Mouse (Mus musculus): ENCODE measurements around the gene Abhd11.
A peak's percentile ranks its signal among the peaks of the same experiment; 100 is the strongest.
"Not testable (repeated sequence)": the region's sequence is repeated elsewhere in the genome, so short reads cannot be mapped to it uniquely, and the experiment has no call there.

Abhd11 gene

DNA sequence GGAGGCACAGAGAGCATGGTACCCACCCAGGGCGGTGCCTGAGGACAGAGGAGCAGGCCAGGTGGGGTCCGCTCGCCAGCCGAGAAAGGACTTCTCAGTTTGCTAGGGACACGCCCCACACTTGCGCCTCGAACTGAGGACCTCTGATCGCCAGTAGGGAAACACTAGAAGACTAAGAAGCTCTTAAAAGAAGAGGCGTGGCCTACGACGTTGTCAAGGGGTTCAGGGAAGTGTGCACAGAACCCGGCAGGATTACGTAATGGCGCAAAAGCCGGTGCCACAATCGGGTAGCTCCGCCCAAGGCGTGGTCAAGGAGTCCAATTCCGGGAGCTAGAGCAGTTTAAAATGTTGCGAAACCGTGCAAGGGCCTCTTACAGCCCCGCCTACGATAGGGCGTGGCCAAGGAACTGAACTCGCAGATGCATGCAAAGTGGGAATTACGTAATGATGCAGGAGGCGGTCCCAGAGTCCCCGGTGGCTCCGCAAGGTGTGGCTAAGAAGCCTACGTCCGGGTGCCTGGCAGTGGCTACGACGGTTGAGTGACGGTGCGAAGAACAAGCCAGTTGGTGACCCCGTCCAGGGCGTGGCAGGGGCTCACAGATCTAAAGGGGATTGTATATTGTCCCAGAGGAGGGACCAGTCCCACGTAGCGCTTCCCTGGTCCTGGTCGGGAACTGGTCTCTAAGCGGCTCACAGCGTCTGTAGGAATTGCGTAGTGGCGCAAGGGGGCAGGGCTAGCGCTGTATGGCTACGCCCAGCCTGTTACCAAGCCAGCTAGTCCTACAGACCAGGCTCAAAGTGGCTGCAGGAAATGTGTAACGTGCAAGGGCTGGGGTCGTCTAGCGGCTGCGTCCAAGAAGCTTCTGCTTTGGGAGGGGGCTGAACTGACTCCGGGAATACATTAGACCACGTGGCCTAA is at the start of gene Abhd11:
Gene Abhd11, plus strand, starts transcription at position 482 of the 919 bp plus-strand sequence.
- peak; percentile 95 to 96 for DNase-seq (ENCODE audit: low read depth in 2 of 2, low spot score in 2 of 2)

DNA sequence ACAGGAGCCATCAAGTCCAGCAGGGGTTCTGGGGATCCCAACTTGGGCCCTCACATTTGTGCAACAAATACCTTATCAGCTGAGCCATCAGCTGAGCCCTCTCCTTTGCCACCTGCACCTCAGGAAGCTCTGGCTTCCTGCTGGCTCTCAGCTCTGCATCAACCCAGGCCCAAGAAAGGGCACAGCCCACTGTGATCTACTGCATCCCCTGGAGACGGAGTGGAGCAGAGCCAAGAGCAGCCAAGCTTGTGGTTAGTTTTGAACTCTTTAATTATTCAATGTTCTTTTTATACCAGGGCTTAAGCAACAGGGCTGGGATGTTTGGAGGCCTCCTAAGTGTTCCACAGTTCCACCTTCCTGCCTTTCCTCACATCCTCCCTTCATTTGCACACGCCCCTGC is 48.5 kb upstream of the Abhd11 start:
- DNase-seq (ENCODE audit: low read depth in 2 of 2, low spot score in 2 of 2), result no peak

DNA sequence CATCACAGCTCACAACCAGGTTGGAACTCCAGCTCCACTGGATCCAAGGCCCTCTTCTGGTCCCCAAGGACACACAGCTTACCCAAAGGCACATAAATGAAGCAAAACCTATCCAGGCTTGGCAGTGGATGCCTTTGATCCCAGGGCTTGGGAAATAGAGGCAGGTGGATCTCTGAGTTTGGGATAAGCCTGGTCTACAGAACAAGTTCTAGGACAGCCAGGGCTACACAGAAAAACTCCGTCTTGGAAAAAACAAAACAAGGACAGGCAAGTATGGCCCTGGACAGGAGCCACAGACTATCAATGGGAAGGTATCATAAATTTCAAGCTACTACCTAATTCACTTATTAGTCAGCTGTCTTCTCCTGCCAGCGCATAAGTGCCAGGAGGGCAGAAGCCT is 47.4 kb upstream of the Abhd11 start:
- DNase-seq (ENCODE audit: low read depth in 2 of 2, low spot score in 2 of 2), result no peak

DNA sequence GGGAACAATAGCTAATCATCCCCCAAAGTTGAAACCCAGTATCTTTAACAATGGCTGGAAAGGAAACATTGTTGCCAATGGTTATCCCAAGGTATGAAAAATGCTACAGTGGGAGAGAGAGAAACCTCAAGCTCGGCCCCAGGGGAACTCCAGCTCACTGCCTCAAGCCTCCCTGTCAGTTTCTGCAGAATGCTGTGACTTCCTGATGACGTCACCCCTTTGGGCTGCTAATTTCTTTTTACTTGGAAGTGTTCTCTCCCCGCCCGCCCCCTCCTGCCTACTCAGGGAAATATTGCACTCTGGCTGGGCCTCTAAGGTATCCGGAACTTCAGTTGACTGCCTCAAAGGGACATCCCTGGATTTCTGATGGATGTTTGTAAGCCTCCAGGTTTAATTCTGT is 45.4 kb upstream of the Abhd11 start:
- DNase-seq (ENCODE audit: low read depth in 2 of 2, low spot score in 2 of 2), result no peak

DNA sequence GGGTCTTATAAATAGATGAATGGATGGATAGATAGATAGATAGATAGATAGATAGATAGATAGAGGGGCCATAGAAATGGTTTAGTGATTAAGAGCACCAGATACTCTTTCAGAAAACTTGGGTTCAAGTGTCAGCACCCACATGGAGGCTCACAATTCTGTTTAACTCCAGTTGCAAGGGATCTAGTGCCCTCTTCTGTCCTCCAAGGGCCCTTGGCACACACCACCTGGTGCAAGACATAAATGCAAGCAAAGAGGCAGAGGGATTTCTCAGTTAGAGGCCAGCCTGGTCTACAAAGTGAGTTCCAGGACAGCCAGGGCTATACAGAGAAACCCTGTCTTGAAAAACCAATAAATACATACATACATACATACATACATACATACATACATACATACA is 44.3 kb upstream of the Abhd11 start:
- not testable (repeated sequence) for DNase-seq (ENCODE audit: low read depth in 2 of 2, low spot score in 2 of 2)

DNA sequence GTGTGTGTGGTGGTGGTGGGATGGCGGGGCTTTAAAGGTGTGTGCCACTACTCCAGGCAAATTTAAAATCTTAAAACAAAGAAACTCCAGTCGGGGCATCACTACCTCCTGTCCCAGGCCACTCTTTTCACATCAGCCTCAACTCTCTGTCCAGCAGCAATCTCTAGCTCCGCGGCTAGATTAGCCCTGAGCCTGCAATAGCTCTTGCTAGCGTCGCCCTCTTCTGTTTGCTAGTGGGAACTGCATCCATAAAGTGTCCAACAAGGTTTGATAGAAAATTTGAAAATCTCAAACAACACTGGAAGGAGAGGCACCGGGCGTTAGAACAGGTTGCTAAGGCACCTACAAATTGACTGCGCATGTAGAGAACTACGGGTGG is 43.5 kb upstream of the Abhd11 start:
- peak; percentile 60 to 71 for DNase-seq (ENCODE audit: low read depth in 2 of 2, low spot score in 2 of 2)

DNA sequence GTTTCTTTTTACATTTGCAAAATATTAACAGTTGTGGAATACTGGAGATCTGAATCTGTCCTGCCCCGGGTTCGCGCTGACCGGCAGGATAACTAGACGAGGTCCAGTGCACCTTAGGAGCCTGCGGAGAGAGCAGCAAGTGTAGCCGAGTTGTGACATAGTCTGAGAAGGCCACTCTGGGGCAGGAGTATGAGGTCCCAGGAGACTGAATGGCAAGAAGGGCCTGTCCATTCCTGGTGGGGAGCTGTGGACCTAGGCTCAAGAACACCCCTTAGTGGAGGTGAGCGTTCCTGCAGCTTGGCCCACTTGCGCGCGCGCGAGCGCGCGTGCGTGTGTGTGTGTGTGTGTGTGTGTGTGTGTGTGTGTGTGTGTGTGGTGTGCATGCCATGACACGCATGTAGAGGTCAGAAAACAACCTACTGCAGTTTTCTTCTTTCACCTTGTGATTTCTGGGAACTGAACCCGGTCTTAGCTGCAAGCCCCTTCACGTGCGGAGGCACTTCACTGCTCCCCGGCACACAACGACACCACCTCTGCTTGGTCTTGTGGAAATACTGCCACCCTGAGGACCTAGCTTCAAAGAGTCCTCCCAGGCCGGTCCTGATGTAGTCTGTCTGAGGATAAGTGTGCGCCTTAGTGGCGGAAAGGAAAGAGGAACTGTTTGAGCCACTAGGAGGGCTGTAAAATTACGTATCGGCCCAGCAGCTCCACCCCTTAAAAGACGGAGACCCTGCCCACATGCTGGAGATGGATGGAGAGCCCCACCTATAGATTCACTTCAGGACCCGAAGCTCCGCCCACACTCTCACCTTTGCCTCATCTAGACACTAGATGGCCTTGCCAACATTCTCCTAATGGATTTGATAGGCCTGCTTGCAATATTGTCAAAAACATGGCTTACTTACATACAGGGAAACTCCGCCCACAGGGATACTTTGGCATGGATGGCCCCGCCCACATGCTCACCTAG is 42.8 kb upstream of the Abhd11 start:
- peak; percentile 33 to 43 for DNase-seq (ENCODE audit: low read depth in 2 of 2, low spot score in 2 of 2)

DNA sequence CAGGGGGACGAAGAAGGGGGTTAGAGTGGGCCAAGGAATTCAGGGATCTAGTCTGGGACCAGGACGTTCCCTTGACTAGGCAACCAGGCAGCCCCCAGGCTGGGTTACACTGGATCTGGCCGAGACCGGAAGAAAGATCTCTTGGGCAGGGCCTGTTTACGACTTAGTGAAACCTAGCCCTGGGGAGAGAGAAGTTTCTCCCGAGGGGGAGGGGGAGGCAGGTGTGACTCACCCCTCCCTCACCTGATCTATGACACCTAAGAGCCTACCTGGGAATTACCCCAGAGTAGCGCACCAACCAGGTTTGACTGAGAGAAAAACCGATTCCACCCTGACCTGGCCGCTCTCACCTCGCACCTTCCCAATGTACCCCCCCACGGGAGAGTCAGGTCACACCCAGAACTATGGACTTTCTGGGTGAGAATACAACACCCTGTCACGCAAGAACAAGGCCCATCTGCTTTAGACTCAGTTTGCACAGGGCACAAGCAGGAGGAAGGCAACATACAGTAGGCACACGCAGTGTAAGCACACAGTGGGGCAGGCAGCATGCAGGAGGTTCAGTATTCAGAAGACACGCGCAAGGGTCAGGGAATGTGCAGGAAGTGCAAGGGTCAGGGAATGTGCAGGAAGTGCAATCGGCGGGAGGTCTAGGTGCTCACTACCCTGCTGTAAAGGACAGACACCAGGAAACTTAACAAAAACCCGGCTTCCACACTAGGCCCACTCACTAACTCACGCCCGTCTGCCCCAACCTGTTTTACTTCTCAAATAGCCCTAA is 41.6 kb upstream of the Abhd11 start:
- DNase-seq (ENCODE audit: low read depth in 2 of 2, low spot score in 2 of 2), result no peak

DNA sequence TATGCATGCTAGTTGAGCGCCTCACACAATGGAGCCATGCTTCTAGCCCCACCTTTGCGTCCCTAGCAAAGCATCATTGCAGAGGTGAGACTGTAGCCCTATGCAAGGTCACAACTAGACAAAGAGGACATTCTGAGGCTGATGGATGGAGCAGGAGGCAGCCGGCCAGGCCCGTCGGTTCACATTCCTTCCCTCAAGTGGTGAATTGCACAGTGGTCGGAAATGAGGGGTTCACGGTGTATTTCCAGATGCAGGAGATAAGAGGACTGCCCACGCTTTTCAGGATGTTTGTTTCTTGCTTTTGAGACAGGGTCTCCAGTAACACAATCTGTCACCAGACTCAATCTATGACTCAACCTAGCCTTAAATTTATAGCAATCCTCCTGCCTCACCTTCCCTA is 38.3 kb upstream of the Abhd11 start:
- DNase-seq (ENCODE audit: low read depth in 2 of 2, low spot score in 2 of 2), result no peak

DNA sequence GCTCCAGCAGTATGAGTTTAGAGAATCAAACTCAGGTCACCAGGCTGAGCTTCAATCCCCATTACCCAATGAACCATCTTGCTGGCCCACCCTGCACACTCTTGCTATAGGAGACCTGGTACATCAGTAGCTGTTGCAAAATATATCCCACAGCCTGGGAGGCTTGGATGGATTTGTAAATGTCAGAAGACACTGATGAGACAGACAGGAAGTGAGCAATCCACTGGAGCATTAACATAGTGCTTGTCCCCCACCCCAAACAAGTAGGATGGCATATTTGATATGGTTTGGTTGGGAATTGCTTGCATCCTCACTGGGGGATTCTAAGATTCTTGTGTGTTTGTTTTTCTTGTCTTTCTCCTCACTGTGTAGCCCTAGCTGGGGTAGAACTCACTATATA is 35.9 kb upstream of the Abhd11 start:
- DNase-seq (ENCODE audit: low read depth in 2 of 2, low spot score in 2 of 2), result no peak

DNA sequence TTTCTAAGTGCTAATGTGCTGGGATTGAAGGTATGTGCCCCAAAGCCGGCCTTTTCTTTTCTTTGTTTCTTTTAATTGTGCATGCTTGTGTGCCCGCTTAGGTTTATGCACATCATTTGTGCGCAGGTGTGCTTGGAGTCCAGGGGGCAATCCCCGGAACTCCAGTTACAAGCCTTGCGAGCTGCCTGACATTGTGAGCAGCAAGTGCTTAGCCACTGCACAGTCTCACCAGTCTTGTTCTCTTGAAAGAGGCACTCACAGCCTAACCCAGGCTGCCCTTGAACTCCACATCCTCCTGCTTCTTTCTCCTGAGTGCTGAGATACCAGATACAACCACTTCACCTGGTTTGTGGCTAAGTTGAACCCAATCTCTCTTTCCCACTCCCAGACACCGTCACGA is 35.4 kb upstream of the Abhd11 start:
- DNase-seq (ENCODE audit: low read depth in 2 of 2, low spot score in 2 of 2), result no peak

DNA sequence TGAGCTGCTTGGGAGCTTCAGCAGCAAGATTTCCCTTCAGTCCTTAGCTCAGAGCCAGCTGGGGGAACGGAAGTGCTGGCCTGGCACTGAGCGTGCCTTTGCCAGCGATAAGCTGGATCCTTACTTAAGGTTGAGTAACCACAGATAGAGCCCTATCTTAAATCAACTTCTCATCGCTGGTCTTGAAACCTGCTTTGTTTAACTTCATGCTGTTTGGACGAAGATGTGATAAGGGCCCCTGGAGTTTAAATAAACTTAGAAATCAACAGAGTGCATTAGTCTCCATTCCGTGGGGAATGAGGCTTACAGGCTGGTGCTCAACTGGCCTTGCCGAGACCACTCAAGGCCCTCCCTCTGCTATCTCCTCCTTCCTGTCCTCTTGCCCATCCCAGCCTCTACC is 34.7 kb upstream of the Abhd11 start:
- DNase-seq (ENCODE audit: low read depth in 2 of 2, low spot score in 2 of 2), result no peak

DNA sequence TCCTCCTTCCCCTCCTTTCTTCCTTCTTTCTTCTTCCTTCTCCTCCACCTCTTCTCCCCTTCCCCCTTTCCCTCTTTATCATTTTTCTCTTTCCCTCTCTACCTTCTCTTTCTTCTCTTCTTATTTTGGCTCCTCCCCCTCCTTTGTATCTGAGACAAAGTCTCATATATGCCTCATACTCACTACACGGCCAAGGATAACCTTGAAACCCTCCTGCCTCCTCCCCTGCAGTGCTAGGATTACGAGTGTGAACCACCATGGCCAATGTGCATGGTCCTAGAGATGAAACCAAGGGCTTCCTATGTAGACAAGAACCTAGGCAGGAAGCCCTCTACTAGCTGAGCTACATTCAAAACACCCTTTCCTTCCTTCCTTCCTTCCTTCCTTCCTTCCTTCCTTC is 34.0 kb upstream of the Abhd11 start:
- no peak for DNase-seq (ENCODE audit: low read depth in 2 of 2, low spot score in 2 of 2)

DNA sequence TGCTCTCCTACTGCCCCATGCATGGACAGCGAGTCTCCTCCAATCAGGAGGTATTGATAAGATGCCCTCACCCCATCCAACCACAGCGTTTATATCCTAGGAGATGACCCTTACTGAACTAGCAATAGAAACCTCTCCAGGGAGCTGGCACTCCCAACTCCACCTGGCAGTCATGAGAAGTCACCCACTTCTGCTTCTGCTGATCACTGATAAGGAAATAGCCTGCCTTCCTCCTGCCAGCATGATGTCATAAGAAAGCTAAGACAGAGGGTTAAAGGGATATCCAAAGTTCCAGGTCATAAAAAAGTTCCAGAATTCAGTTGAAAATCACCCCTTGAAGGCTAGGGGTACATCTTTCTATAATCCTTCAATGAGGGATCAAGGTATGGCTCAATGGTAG is 32.8 kb upstream of the Abhd11 start:
- no peak for DNase-seq (ENCODE audit: low read depth in 2 of 2, low spot score in 2 of 2)

DNA sequence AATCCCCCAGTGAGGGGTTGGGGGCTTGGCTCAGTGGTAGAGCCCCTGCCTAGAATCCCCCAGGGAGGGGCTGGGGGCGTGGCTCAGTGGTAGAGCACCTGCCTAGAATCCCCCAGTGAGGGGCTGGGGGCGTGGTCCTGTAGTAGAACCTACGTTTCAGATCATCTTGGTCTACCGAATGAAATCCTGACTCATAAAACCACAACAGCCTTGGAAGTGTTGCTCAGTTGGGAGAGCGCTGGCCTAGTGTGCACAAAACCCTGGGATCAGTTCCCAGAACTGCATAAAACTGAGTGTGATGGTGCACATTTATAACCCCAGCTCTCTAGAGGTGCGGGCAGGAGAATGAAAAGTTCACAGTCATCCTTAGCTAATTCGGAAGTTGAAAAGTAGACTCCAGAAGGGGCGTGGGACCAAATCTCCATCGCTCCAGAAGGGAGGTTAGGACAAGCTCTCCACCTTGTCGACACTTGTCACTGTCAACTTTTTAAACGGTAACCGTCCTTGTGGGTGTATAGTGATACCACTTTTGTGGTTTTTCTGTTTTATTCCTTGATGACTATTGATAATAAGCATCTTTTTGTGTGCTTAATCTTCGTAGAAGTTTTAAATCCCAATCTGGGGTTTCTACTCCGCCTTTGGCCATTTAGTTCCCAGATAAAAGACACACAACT is 32.2 kb upstream of the Abhd11 start:
- no peak for DNase-seq (ENCODE audit: low read depth in 2 of 2, low spot score in 2 of 2)

DNA sequence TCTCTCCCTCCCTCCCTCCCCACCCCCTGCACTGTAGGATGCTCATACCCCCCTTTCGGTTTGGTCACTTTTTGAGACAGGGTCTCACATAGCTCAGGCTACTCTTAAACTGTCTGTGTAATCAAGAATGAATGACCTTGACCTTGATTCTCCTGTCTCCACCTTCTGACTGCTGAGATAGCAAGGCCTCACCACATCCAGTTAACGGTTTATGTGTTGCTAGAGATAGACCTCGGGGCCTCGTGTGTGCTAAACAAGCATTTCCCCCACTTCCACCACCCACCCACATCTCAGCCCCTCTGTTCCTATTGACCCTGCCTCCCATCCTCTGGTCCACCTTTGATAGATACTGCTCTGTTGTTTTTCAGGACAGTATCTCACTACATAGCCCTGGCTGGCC is 31.1 kb upstream of the Abhd11 start:
- DNase-seq (ENCODE audit: low read depth in 2 of 2, low spot score in 2 of 2), result no peak

DNA sequence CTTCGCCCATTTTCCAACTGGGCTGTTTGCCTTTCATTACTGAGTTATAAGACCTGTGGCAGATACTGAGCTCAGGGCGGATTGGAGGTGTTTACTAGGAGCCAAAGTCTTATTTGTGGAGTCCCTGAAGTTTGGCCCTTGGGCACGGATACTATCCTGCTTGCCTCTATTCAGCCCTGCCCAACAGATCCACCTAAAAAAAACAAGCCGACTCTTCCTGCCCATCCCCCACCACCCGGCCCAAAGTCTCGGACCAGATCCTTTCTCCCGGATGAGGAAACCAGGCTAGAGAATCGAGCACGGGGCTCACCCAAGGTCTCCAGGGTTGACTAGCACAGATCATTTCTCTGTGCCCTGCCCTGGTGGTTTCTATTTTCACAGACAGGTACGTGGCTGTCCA is 27.8 kb upstream of the Abhd11 start:
- no peak for DNase-seq (ENCODE audit: low read depth in 2 of 2, low spot score in 2 of 2)

DNA sequence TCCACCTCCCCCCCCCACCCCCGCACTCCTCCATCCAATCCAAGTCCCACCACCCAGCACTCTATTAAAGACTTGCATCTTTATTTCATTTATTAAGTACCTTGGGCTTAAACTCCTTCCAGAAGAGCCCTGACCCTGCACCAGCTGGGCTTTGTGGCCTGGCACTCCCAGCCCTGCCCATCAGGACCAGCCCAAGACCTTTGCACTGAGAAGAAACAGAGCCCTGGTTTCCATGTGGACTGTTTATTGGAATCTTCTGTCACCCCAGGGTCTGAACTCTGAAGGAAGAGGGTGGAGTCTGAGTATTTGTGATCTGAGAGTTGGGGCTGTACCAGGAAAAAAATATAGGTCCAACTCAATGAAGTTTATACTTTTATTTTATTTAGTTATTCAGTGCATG is 25.8 kb upstream of the Abhd11 start:
- no peak for DNase-seq (ENCODE audit: low read depth in 2 of 2, low spot score in 2 of 2)

DNA sequence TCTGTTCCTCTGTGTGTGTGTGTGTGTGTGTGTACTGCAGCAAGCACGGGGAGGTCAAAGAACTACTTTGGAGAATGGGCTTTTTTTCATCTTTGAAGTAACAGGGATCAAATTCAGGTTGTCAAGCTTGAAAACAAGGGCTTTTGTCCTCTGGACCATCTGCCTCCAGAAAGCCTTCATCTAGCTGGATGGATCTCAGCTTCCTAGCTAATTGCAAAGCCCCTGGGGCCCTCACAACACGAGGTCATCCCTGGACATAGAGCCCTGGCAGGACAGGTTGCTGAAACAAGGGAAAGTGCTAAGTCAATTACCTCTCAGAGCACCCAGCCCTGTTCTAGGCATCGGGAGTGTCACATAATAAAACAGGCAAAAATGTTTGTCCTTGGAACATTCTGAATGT is 25.2 kb upstream of the Abhd11 start:
- DNase-seq (ENCODE audit: low read depth in 2 of 2, low spot score in 2 of 2), result no peak

DNA sequence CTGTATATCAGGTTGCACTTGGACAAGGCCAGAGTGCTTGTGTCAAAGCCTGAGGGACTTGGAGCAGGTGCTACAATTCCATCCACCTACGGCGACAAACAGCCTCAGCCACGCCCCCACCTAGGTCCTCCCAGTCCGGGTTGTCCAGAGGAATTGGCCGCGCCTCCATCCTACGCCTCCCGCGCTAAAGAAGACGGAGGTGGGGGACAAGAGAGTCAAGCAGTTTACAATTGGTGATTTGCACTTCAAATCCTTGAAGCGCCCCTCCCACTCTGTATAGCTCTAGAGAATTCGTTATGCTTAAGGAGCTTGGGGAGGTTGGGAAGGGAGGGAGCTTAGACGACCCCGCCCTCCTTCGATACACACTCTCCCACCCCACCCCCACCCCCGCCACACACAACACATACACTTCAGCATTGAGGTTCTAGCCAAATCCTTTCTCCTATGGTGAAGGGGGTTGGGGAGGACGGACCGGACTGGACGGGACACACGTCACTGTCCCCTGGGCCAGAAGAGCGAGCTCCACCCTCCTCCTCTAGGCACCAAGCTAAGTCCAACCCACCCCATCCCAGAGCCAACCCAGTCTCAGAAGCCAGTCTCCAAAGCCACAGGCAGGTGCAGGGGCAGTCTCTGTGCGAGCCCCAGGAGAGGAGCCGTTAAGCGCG is 23.2 kb upstream of the Abhd11 start, which contains the start of gene Cldn3:
Gene Cldn3, plus strand, starts transcription at position 582 of the 665 bp plus-strand sequence.
- no peak for DNase-seq (ENCODE audit: low read depth in 2 of 2, low spot score in 2 of 2)
